21 mouse cellular contexts compared by ENCODE assay signal in genomic region chr17:44352142-44352541, GRCm38 (mm10).
DNase-seq lines count a peak whose midpoint lies in the region; ATAC-seq and TF ChIP-seq lines count a peak whose summit lies in the region.
"Had no signal": no experiment of that assay in that cellular context is flagged by ENCODE, and none has a peak within 500 bp of the region (broad histone marks: within the 10 kb centered on the region; RNA-seq: fewer than 3 reads in every experiment).

No protein-coding gene starts in this region.

- H3K27me3 ChIP-seq in forebrain, embryonic 12.5 days = peaks cover 41% of the 10 kb centered on the region
- peaks cover 75% of the 10 kb centered on the region for H3K27me3 ChIP-seq in forebrain, embryonic 10.5 days (ENCODE audit: poor library complexity, severe bottlenecking)
- peaks cover 72% of the 10 kb centered on the region for H3K27me3 ChIP-seq in CH12.LX (replicated peaks)
- H3K27me3 ChIP-seq in forebrain, embryonic 16.5 days (replicated peaks; ENCODE audit: control insufficient read depth, insufficient read depth, low read length) = no peaks in the 10 kb centered on the region
- no peaks in the 10 kb centered on the region for H3K27me3 ChIP-seq in hindbrain, embryonic 15.5 days
- H3K27me3 ChIP-seq: liver, embryonic 12.5 days had no signal

- H3K4me2 ChIP-seq in forebrain, embryonic 12.5 days = peak overlapping the region; percentile 10; the same call in 1 of the 2 replicates
- peak overlapping the region; percentile 59 for H3K4me2 ChIP-seq in CH12.LX (ENCODE audit: insufficient read depth, low read depth, poor library complexity, severe bottlenecking)
- no peak overlapping the region for H3K4me2 ChIP-seq in forebrain, embryonic 16.5 days (ENCODE audit: low read length)
- H3K4me2 ChIP-seq in hindbrain, embryonic 15.5 days = peak overlapping the region; percentile 35
- H3K4me2 ChIP-seq: heart, embryonic 13.5 days; limb, embryonic 13.5 days; liver, embryonic 12.5 days had no signal

- TF ChIP-seq POLR2A in CH12.LX (IDR thresholded peaks at IDR 0.05; ENCODE audit: low read depth, low read length) = no peak

- ATAC-seq in forebrain, embryonic 12.5 days (ENCODE audit: low FRiP score) = no peak; the same call in none of the 2 replicates
- ATAC-seq in forebrain, embryonic 16.5 days = 0 out of 2 replicates have a peak, but pooled peaks have one; percentile 4
- ATAC-seq in hindbrain, embryonic 15.5 days (ENCODE audit: low FRiP score, low read depth) = no peak; the same call in 1 of the 2 replicates
- no peak for ATAC-seq in megakaryocyte-erythroid progenitor cell, adult 5-6 weeks (replicated peaks; ENCODE audit: low FRiP score, low TSS enrichment, poor library complexity, severe bottlenecking)
- ATAC-seq: CD4-positive, CD25-positive, alpha-beta regulatory T cell, adult 4 months; liver, embryonic 12.5 days had no signal

- no peak for TF ChIP-seq CTCF in CH12.LX (conservative IDR thresholded peaks at IDR 0.05 in 1 of 2, IDR thresholded peaks at IDR 0.05 in 1 of 2; ENCODE audit: low read depth in 2 of 2, low read length in 2 of 2)

- 66% methylated on average over 13 of the region's 13 CpGs for WGBS in forebrain, embryonic 12.5 days
- 80% methylated on average over 13 of the region's 13 CpGs for WGBS in forebrain, embryonic 10.5 days
- WGBS in forebrain, embryonic 16.5 days = 52% methylated on average over 13 of the region's 13 CpGs
- WGBS in hindbrain, embryonic 15.5 days = 44% methylated on average over 13 of the region's 13 CpGs

- DNase-seq in forebrain, embryonic 10.5 days (ENCODE audit: extremely low spot score, low spot score) = no peak
- no peak for DNase-seq in CH12.LX (ENCODE audit: extremely low read depth)
- DNase-seq in thymus, postnatal 4 days = no peak
- DNase-seq in cerebellum, postnatal 36 days = no peak
- DNase-seq: adrenal gland, postnatal 25 days; cerebellum, adult 11 months; cerebellum, postnatal 14 days; heart, adult 18-20 months; heart, postnatal 14 days; kidney, adult 18-20 months; lung, adult 18-20 months; lung, postnatal 14 days; thymus, postnatal 36 days had no signal

- TF ChIP-seq EP300 in CH12.LX (IDR thresholded peaks at IDR 0.05; ENCODE audit: low read length) = no peak

- H3K36me3 ChIP-seq in forebrain, embryonic 12.5 days (replicated peaks) = no peaks in the 10 kb centered on the region
- no peaks in the 10 kb centered on the region for H3K36me3 ChIP-seq in forebrain, embryonic 10.5 days (replicated peaks)
- no peaks in the 10 kb centered on the region for H3K36me3 ChIP-seq in CH12.LX (replicated peaks in 1 of 2; ENCODE audit: control insufficient read depth in 1 of 2, insufficient read depth in 1 of 2, low read length in 1 of 2)
- no peaks in the 10 kb centered on the region for H3K36me3 ChIP-seq in forebrain, embryonic 16.5 days (ENCODE audit: control insufficient read depth, insufficient read depth)
- H3K36me3 ChIP-seq in hindbrain, embryonic 15.5 days = no peaks in the 10 kb centered on the region
- H3K36me3 ChIP-seq: heart, embryonic 13.5 days; limb, embryonic 13.5 days; liver, embryonic 12.5 days had no signal

- H3K79me2 ChIP-seq in CH12.LX (replicated peaks; ENCODE audit: control insufficient read depth, extremely low read depth, insufficient read depth, poor library complexity, severe bottlenecking) = no peaks in the 10 kb centered on the region

- no peaks in the 10 kb centered on the region for H3K9me3 ChIP-seq in forebrain, embryonic 12.5 days
- H3K9me3 ChIP-seq in forebrain, embryonic 10.5 days = no peaks in the 10 kb centered on the region
- H3K9me3 ChIP-seq in CH12.LX (replicated peaks; ENCODE audit: low read length) = peaks cover 14% of the 10 kb centered on the region
- H3K9me3 ChIP-seq in forebrain, embryonic 16.5 days (ENCODE audit: control insufficient read depth, low read length) = no peaks in the 10 kb centered on the region
- no peaks in the 10 kb centered on the region for H3K9me3 ChIP-seq in hindbrain, embryonic 15.5 days
- H3K9me3 ChIP-seq: heart, embryonic 13.5 days; limb, embryonic 13.5 days; liver, embryonic 12.5 days had no signal

- H3K4me1 ChIP-seq in forebrain, embryonic 12.5 days = peaks cover 9% of the 10 kb centered on the region
- peaks cover 26% of the 10 kb centered on the region for H3K4me1 ChIP-seq in forebrain, embryonic 10.5 days
- peaks cover 4 to 37% of the 10 kb centered on the region in 2 experiments; a peak in 3 of 4 replicates for H3K4me1 ChIP-seq in CH12.LX (ENCODE audit: control insufficient read depth in 1 of 2, insufficient read depth in 2 of 2)
- H3K4me1 ChIP-seq in forebrain, embryonic 16.5 days (replicated peaks; ENCODE audit: control insufficient read depth, insufficient read depth, low read length) = peaks cover 10% of the 10 kb centered on the region
- peaks cover 10% of the 10 kb centered on the region for H3K4me1 ChIP-seq in hindbrain, embryonic 15.5 days (replicated peaks)
- H3K4me1 ChIP-seq: liver, embryonic 12.5 days had no signal

- no peak overlapping the region for H3K9ac ChIP-seq in forebrain, embryonic 12.5 days
- no peak overlapping the region for H3K9ac ChIP-seq in CH12.LX (ENCODE audit: insufficient read depth, low read depth)
- no peak overlapping the region for H3K9ac ChIP-seq in forebrain, embryonic 16.5 days (replicated peaks; ENCODE audit: low read depth, low read length)
- H3K9ac ChIP-seq in hindbrain, embryonic 15.5 days = no peak overlapping the region
- H3K9ac ChIP-seq: heart, embryonic 13.5 days; limb, embryonic 13.5 days; liver, embryonic 12.5 days had no signal

- no peak overlapping the region for H3K4me3 ChIP-seq in forebrain, embryonic 12.5 days (replicated peaks)
- no peak overlapping the region for H3K4me3 ChIP-seq in forebrain, embryonic 10.5 days
- no peak overlapping the region for H3K4me3 ChIP-seq in CH12.LX (replicated peaks in 1 of 3; ENCODE audit: low read depth in 2 of 3, low read length in 2 of 3, poor library complexity in 1 of 3)
- no peak overlapping the region for H3K4me3 ChIP-seq in forebrain, embryonic 16.5 days (replicated peaks; ENCODE audit: low read length)
- H3K4me3 ChIP-seq in hindbrain, embryonic 15.5 days = no peak overlapping the region
- H3K4me3 ChIP-seq: heart, embryonic 13.5 days; limb, embryonic 13.5 days; liver, embryonic 12.5 days had no signal

- dilution Hi-C loops in CH12.LX (cut with MboI; ENCODE audit: extremely low pct_ligation_motif_present, extremely low pct_unique_long_range_greater_than_20kb, low sequenced_read_pairs) = no loop called here

- TF ChIP-seq RAD21 in CH12.LX (IDR thresholded peaks at IDR 0.05; ENCODE audit: low read depth, low read length) = no peak

- H3K27ac ChIP-seq in forebrain, embryonic 12.5 days = no peak overlapping the region
- no peak overlapping the region for H3K27ac ChIP-seq in forebrain, embryonic 10.5 days
- no peak overlapping the region for H3K27ac ChIP-seq in CH12.LX (ENCODE audit: insufficient read depth, low read depth)
- H3K27ac ChIP-seq in forebrain, embryonic 16.5 days (ENCODE audit: low read length) = no peak overlapping the region
- no peak overlapping the region for H3K27ac ChIP-seq in hindbrain, embryonic 15.5 days (replicated peaks)
- H3K27ac ChIP-seq: heart, embryonic 13.5 days; limb, embryonic 13.5 days; liver, embryonic 12.5 days had no signal

- in situ Hi-C loops in CH12.LX (cut with MboI; ENCODE audit: low pct_ligation_motif_present, low pct_unique_long_range_greater_than_20kb, low sequenced_read_pairs) = no loop called here

TF ChIP-seq in CH12.LX, 34 proteins besides CTCF, POLR2A, EP300 and RAD21:
- no peak for TF ChIP-seq ELF1 (IDR thresholded peaks at IDR 0.05; ENCODE audit: low read depth, low read length)
- no peak for TF ChIP-seq USF2 (conservative IDR thresholded peaks at IDR 0.05; ENCODE audit: low read depth, low read length)
- no peak for TF ChIP-seq KAT2A (IDR thresholded peaks at IDR 0.05; ENCODE audit: insufficient replicate concordance, low read length)
- no peak for TF ChIP-seq E2F4 (IDR thresholded peaks at IDR 0.05; ENCODE audit: insufficient replicate concordance, low read depth, low read length)
- no peak for TF ChIP-seq NELFE (IDR thresholded peaks at IDR 0.05; ENCODE audit: low read depth, low read length)
- no peak for TF ChIP-seq USF1 (IDR thresholded peaks at IDR 0.05; ENCODE audit: low read depth, low read length)
- TF ChIP-seq HCFC1 (IDR thresholded peaks at IDR 0.05; ENCODE audit: low read depth, low read length) = no peak
- no peak for TF ChIP-seq JUN (IDR thresholded peaks at IDR 0.05; ENCODE audit: insufficient read depth, low read depth, low read length)
- no peak for TF ChIP-seq CHD1 (IDR thresholded peaks at IDR 0.05; ENCODE audit: low read depth, low read length)
- no peak for TF ChIP-seq UBTF (IDR thresholded peaks at IDR 0.05; ENCODE audit: low read depth, low read length)
- TF ChIP-seq PAX5 (IDR thresholded peaks at IDR 0.05; ENCODE audit: low read length) = no peak
- TF ChIP-seq ZKSCAN1 (IDR thresholded peaks at IDR 0.05; ENCODE audit: borderline replicate concordance, low read depth, low read length) = no peak
